Mouse (Mus musculus): Measurements from ENCODE around the gene Dnajb13.

The Dnajb13 gene

GRCm38 (mm10) chr7:100508670-100509069 is 6.1 kb downstream of the Dnajb13 start:
- DNase-seq (ENCODE audit: low spot score) = no peak

GRCm38 (mm10) chr7:100506494-100506893 is 8.3 kb downstream of the Dnajb13 start:
- DNase-seq (ENCODE audit: low spot score) = no peak

GRCm38 (mm10) chr7:100504740-100505487 is 9.8 kb downstream of the Dnajb13 start:
- DNase-seq (ENCODE audit: low spot score) = no peak

GRCm38 (mm10) chr7:100503076-100503475 is 11.7 kb downstream of the Dnajb13 start:
- DNase-seq (ENCODE audit: low spot score) = no peak

- no peak for DNase-seq (ENCODE audit: low spot score)
Measured at GRCm38 (mm10) chr7:100502374-100502922, 12.3 kb downstream of the Dnajb13 start.

- DNase-seq (ENCODE audit: low spot score) = no peak
Measured at GRCm38 (mm10) chr7:100501844-100502373, 12.9 kb downstream of the Dnajb13 start.

GRCm38 (mm10) chr7:100501027-100501843 is 13.5 kb downstream of the Dnajb13 start:
- peak; percentile 34 for DNase-seq (ENCODE audit: low spot score)

- peak; percentile 53 for DNase-seq (ENCODE audit: low spot score)
Measured at GRCm38 (mm10) chr7:100500276-100500977, 14.3 kb downstream of the Dnajb13 start.

- DNase-seq (ENCODE audit: low spot score) = no peak
Measured at GRCm38 (mm10) chr7:100499465-100499864, 15.3 kb downstream of the Dnajb13 start.

GRCm38 (mm10) chr7:100497982-100498381 is 16.8 kb downstream of the Dnajb13 start:
- DNase-seq (ENCODE audit: low spot score) = no peak

GRCm38 (mm10) chr7:100497402-100497801 is 17.4 kb downstream of the Dnajb13 start:
- no peak for DNase-seq (ENCODE audit: low spot score)

GRCm38 (mm10) chr7:100496791-100497190 is 18.0 kb downstream of the Dnajb13 start:
- DNase-seq (ENCODE audit: low spot score) = no peak

GRCm38 (mm10) chr7:100496371-100496770 is 18.4 kb downstream of the Dnajb13 start:
- no peak for DNase-seq (ENCODE audit: low spot score)

- DNase-seq (ENCODE audit: low spot score) = peak; percentile 64
Measured at GRCm38 (mm10) chr7:100495581-100496251, 19.0 kb downstream of the Dnajb13 start.

GRCm38 (mm10) chr7:100495042-100495441 is 19.7 kb downstream of the Dnajb13 start:
- no peak for DNase-seq (ENCODE audit: low spot score)

GRCm38 (mm10) chr7:100494415-100494831 is 20.3 kb downstream of the Dnajb13 start:
- no peak for DNase-seq (ENCODE audit: low spot score)

GRCm38 (mm10) chr7:100493484-100494414 is 21.0 kb downstream of the Dnajb13 start:
- peak; percentile 55 for DNase-seq (ENCODE audit: low spot score)

GRCm38 (mm10) chr7:100493117-100493483 is 21.7 kb downstream of the Dnajb13 start, which contains the start of gene Ucp2:
Ucp2 (plus strand) TSS chr7:100493337.
- peak; percentile 92 for DNase-seq (ENCODE audit: low spot score)

- DNase-seq (ENCODE audit: low spot score) = peak; percentile 71
Measured at GRCm38 (mm10) chr7:100492391-100493116, 22.2 kb downstream of the Dnajb13 start.

All from ovary, postnatal 36 days (tissue).